Mouse (Mus musculus) embryonic facial prominence, embryonic 11.5 days (tissue): ENCODE data around the gene Arsa. TPM values are rescaled to one million over a fixed set of nuclear protein-coding genes. Genes with fewer than 3 reads are reported as not detected.

ENCODE experiments used
- ATAC-seq: fragments of 200-750 bp; cut with Nextera tagmentation; replicated peaks from 2 replicates; pipeline ENCODE4 v1.8.0; 2017; ENCODE audit warnings: low read depth; ENCODE audit not compliant: insufficient number of reproducible peaks, low FRiP score, low TSS enrichment
- DNase-seq: peaks from one replicate; pipeline ENCODE4 v3.0.0-alpha.2; 2015; ENCODE audit warnings: low spot score
- H3K27ac ChIP-seq: fragments of 300-500 bp; sonication (generic); replicated peaks from 2 replicates; pipeline ENCODE4 v1.5.1; 2014; ENCODE audit warnings: mild to moderate bottlenecking, low read depth, low read length, control low read depth
- H3K27me3 ChIP-seq: fragments of 300-500 bp; sonication (generic); 2 replicates; pipeline ENCODE4 v1.6.1; 2014; ENCODE audit warnings: mild to moderate bottlenecking, low read length, moderate library complexity, mixed read lengths; ENCODE audit not compliant: control insufficient read depth, insufficient read depth
- H3K36me3 ChIP-seq: fragments of 300-500 bp; sonication (generic); replicated peaks from 2 replicates; pipeline ENCODE4 v1.6.1; 2014; ENCODE audit warnings: low read depth, mild to moderate bottlenecking, low read length, moderate library complexity, mixed read lengths; ENCODE audit not compliant: control insufficient read depth, insufficient read depth
- H3K4me1 ChIP-seq: fragments of 300-500 bp; sonication (generic); 2 replicates; pipeline ENCODE4 v1.6.1; 2014; ENCODE audit warnings: low read length, mixed read lengths; ENCODE audit not compliant: control insufficient read depth, insufficient read depth
- H3K4me2 ChIP-seq: fragments of 300-500 bp; sonication (generic); 2 replicates; pipeline ENCODE4 v1.6.1; 2014; ENCODE audit warnings: low read depth, mild to moderate bottlenecking, control low read depth, low read length, moderate library complexity
- H3K4me3 ChIP-seq: fragments of 300-500 bp; sonication (generic); 2 replicates; pipeline ENCODE4 v1.5.1; 2014; ENCODE audit warnings: low read depth, low read length, control low read depth
- H3K9ac ChIP-seq: fragments of 300-500 bp; sonication (generic); replicated peaks from 2 replicates; pipeline ENCODE4 v1.6.1; 2014; ENCODE audit warnings: mild to moderate bottlenecking, control low read depth, low read length
- H3K9me3 ChIP-seq: fragments of 300-500 bp; sonication (generic); replicated peaks from 2 replicates; pipeline ENCODE4 v1.6.1; 2016; ENCODE audit warnings: mild to moderate bottlenecking, low read length, inconsistent platforms, mixed read lengths; ENCODE audit not compliant: control insufficient read depth
- whole genome bisulfite sequencing: fragments of 180-500 bp; shearing (Covaris S2); extraction: QIAGEN DNeasy Blood & Tissue Kit; methylation state at CpG from one replicate; pipeline ENCODE4 v1.1.7; 2014; 5-methylcytosine and 5-hydroxymethylcytosine counted together
- polyA plus RNA-seq: library from polyadenylated mRNA; unstranded; fragments of >200 nt; fragmentation: Nextera tagmentation; extraction: Ambion mirVana; gene quantifications from 2 replicates; pipeline ENCODE4 v1.2.1, GENCODE M21; 2014

Gene Arsa
- polyA plus RNA-seq, 1 experiment from 2014 or later = 7.5 TPM

- H3K9ac ChIP-seq = peak within 1 kb of the TSS; percentile 84
- H3K27me3 ChIP-seq = peaks cover 19% of the 10 kb centered on the region
- H3K4me3 ChIP-seq = peak within 1 kb of the TSS; percentile 85
- H3K36me3 ChIP-seq = no peaks in the 10 kb centered on the region
- DNase-seq (peak; percentile 43), ATAC-seq (0 out of 2 replicates have a peak, but pooled peaks have one; percentile 10)
- peaks cover 5% of the 10 kb centered on the region; the same call in 1 of the 2 replicates for H3K4me1 ChIP-seq
- H3K9me3 ChIP-seq = no peaks in the 10 kb centered on the region
- 0 out of 2 replicates have a peak within 1 kb of the TSS, but pooled peaks have one; percentile 20 for H3K27ac ChIP-seq
- under 1% methylated on average over 34 of the region's 72 CpGs for WGBS
- H3K4me2 ChIP-seq = peak within 1 kb of the TSS; percentile 92
These were observed 21.9 kb upstream of the Arsa start, which contains the start of gene Shank3 for GRCm38 (mm10) chr15:89498961-89499688. Gene Shank3 (plus strand): TSS chr15:89499623.

GRCm38 (mm10) chr15:89498049-89498960, 21.1 kb upstream of the Arsa start:
- 2% methylated on average over 41 of the region's 41 CpGs for WGBS
- Histone ChIP-seq H3K4me1 (peaks cover 5% of the 10 kb centered on the region; the same call in 1 of the 2 replicates), H3K4me3 (peak overlapping the region; percentile 85), H3K4me2 (peak overlapping the region; percentile 92), H3K9me3 (no peaks in the 10 kb centered on the region), H3K27ac (no peak overlapping the region), H3K27me3 (peaks cover 19% of the 10 kb centered on the region), H3K36me3 (no peaks in the 10 kb centered on the region), H3K9ac (peak overlapping the region; percentile 84)
- ATAC-seq = no peak
- peak; percentile 37 for DNase-seq

GRCm38 (mm10) chr15:89497391-89498048, 20.3 kb upstream of the Arsa start:
- peak overlapping the region; percentile 85; the same call in 1 of the 2 replicates for H3K4me3 ChIP-seq
- H3K27me3 ChIP-seq = peaks cover 19% of the 10 kb centered on the region
- no peak overlapping the region for H3K4me2 ChIP-seq
- no peaks in the 10 kb centered on the region for H3K36me3 ChIP-seq
- WGBS = 13% methylated on average over 4 of the region's 4 CpGs
- ATAC-seq (no peak), DNase-seq (peak; percentile 38)
- H3K27ac ChIP-seq = no peak overlapping the region
- no peaks in the 10 kb centered on the region for H3K9me3 ChIP-seq
- H3K9ac ChIP-seq = no peak overlapping the region
- H3K4me1 ChIP-seq = peaks cover 5% of the 10 kb centered on the region; the same call in 1 of the 2 replicates

- H3K9ac ChIP-seq = no peak overlapping the region
- no peaks in the 10 kb centered on the region for H3K9me3 ChIP-seq
- H3K27ac ChIP-seq = no peak overlapping the region
- ATAC-seq = no peak
- H3K4me3 ChIP-seq = no peak overlapping the region
- H3K4me1 ChIP-seq = peaks cover 5% of the 10 kb centered on the region; the same call in 1 of the 2 replicates
- H3K36me3 ChIP-seq = no peaks in the 10 kb centered on the region
- H3K27me3 ChIP-seq = peaks cover 19% of the 10 kb centered on the region
- WGBS = 27% methylated on average over 2 of the region's 2 CpGs
- no peak overlapping the region for H3K4me2 ChIP-seq
- DNase-seq = no peak
These were observed 19.6 kb upstream of the Arsa start for GRCm38 (mm10) chr15:89496841-89497240.

- peaks cover 17% of the 10 kb centered on the region for H3K27me3 ChIP-seq
- H3K27ac ChIP-seq = no peak overlapping the region
- H3K4me2 ChIP-seq = no peak overlapping the region
- WGBS = 43% methylated on average over 4 of the region's 4 CpGs
- H3K4me1 ChIP-seq = peaks cover 5% of the 10 kb centered on the region; the same call in 1 of the 2 replicates
- no peak overlapping the region for H3K4me3 ChIP-seq
- H3K9me3 ChIP-seq = no peaks in the 10 kb centered on the region
- ATAC-seq (no peak), DNase-seq (no peak)
- no peaks in the 10 kb centered on the region for H3K36me3 ChIP-seq
- no peak overlapping the region for H3K9ac ChIP-seq
These were observed 18.9 kb upstream of the Arsa start for GRCm38 (mm10) chr15:89496131-89496530.

- Histone ChIP-seq H3K9me3 (no peaks in the 10 kb centered on the region), H3K27ac (no peak overlapping the region), H3K36me3 (no peaks in the 10 kb centered on the region), H3K9ac (no peak overlapping the region), H3K4me1 (peaks cover 5% of the 10 kb centered on the region; the same call in 1 of the 2 replicates), H3K4me2 (no peak overlapping the region), H3K4me3 (no peak overlapping the region), H3K27me3 (peaks cover 17% of the 10 kb centered on the region)
- ATAC-seq = no peak
- no peak for DNase-seq
- 81% methylated on average over 4 of the region's 4 CpGs for WGBS
These were observed 17.7 kb upstream of the Arsa start for GRCm38 (mm10) chr15:89494970-89495369.

GRCm38 (mm10) chr15:89488611-89489117, 11.4 kb upstream of the Arsa start:
- Histone ChIP-seq H3K4me2 (no peak overlapping the region), H3K9me3 (no peaks in the 10 kb centered on the region), H3K4me1 (no peaks in the 10 kb centered on the region), H3K36me3 (no peaks in the 10 kb centered on the region), H3K4me3 (no peak overlapping the region), H3K27me3 (no peaks in the 10 kb centered on the region), H3K9ac (no peak overlapping the region), H3K27ac (no peak overlapping the region)
- ATAC-seq = no peak
- no peak for DNase-seq
- 57% methylated on average over 14 of the region's 14 CpGs for WGBS
